Mouse (Mus musculus) kidney, embryonic 15.5 days (tissue): ENCODE results near the gene Tanc2. TPM values are rescaled to one million over a fixed set of nuclear protein-coding genes. Genes with fewer than 3 reads are reported as not detected.

ENCODE experiments used
- ATAC-seq: fragments of 200-750 bp; cut with Nextera tagmentation; replicated peaks from 2 replicates; pipeline ENCODE4 v1.8.0; 2017; ENCODE audit warnings: moderate TSS enrichment; ENCODE audit not compliant: low FRiP score
- H3K27ac ChIP-seq: fragments of 300-500 bp; sonication (generic); 2 replicates; pipeline ENCODE4 v1.5.1; 2015; ENCODE audit warnings: mild to moderate bottlenecking, inconsistent platforms
- H3K27me3 ChIP-seq: fragments of 300-500 bp; sonication (generic); 2 replicates; pipeline ENCODE4 v1.6.1; 2015; ENCODE audit warnings: inconsistent platforms
- H3K36me3 ChIP-seq: fragments of 300-500 bp; sonication (generic); 2 replicates; pipeline ENCODE4 v1.6.1; 2015; ENCODE audit warnings: inconsistent platforms
- H3K4me1 ChIP-seq: fragments of 300-500 bp; sonication (generic); 2 replicates; pipeline ENCODE4 v1.6.1; 2015; ENCODE audit warnings: inconsistent platforms
- H3K4me2 ChIP-seq: fragments of 300-500 bp; sonication (generic); 2 replicates; pipeline ENCODE4 v1.6.1; 2015; ENCODE audit warnings: moderate library complexity, mild to moderate bottlenecking, inconsistent platforms
- H3K4me3 ChIP-seq: fragments of 300-500 bp; sonication (generic); replicated peaks from 2 replicates; pipeline ENCODE4 v1.5.1; 2015; ENCODE audit warnings: mild to moderate bottlenecking, inconsistent platforms
- H3K9ac ChIP-seq: fragments of 300-500 bp; sonication (generic); 2 replicates; pipeline ENCODE4 v1.6.1; 2015; ENCODE audit warnings: mild to moderate bottlenecking, inconsistent platforms
- H3K9me3 ChIP-seq: fragments of 300-500 bp; sonication (generic); replicated peaks from 2 replicates; pipeline ENCODE4 v1.6.1; 2016; ENCODE audit warnings: inconsistent platforms
- WGBS: fragments of 180-500 bp; shearing (Covaris S2); methylation state at CpG from one replicate; pipeline ENCODE4 v1.1.7; 2015; ENCODE audit warnings: mixed read lengths; 5-methylcytosine and 5-hydroxymethylcytosine counted together
- polyA plus RNA-seq: library from polyadenylated mRNA; unstranded; fragments of >200 nt; fragmentation: Nextera tagmentation; extraction: Ambion mirVana; gene quantifications from 2 replicates; pipeline ENCODE4 v1.2.1, GENCODE M21; 2015

Tanc2 gene
- polyA plus RNA-seq, 1 experiment from 2014 or later: 9.4 TPM

DNA sequence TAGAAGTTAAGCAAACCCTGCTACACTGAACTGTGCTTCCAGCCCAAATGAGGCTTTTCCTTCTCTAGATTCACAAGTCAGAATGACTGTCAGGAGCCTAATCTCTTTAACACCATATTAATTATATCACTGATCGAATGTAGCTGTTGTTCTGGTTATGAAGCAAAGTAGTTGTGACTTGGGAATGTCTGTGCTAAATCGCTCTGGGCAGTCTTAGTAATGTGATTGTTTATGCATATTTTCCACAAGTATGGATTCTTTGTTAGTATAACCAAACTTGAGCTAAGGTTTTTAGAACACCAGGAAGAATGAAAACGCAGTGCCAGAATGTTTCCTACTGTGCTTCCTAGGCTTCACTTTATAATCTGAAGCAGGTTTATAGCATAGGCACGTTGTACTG, 170.6 kb downstream of the Tanc2 start:
- Histone ChIP-seq H3K27ac (no peak overlapping the region), H3K4me1 (no peaks in the 10 kb centered on the region), H3K9me3 (no peaks in the 10 kb centered on the region), H3K4me2 (no peak overlapping the region), H3K27me3 (no peaks in the 10 kb centered on the region), H3K9ac (no peak overlapping the region), H3K36me3 (no peaks in the 10 kb centered on the region), H3K4me3 (no peak overlapping the region)
- WGBS: 77% methylated on average over 4 of the region's 4 CpGs
- no peak for ATAC-seq

DNA sequence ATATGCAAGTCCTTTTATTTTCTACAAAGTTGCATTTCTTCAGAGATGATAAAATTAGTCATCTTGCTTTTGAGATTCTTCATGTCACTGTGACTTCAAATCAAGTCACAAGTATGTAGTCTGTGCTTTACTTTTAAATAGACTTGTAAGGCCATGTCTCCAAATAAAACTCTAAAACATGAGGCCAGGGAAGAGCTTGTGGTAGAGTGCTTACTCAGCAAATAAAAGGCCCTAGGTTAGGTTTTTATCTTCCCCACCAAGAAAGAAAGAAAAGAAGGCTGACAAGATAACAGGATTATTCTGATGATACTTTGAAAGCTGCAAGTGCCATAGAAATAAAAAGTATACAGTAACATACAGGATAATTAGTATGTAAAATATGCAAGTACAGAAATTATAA, 188.0 kb downstream of the Tanc2 start:
- Histone ChIP-seq H3K9me3 (no peaks in the 10 kb centered on the region), H3K36me3 (peaks cover 10% of the 10 kb centered on the region), H3K4me3 (no peak overlapping the region), H3K4me2 (no peak overlapping the region), H3K27ac (no peak overlapping the region), H3K9ac (no peak overlapping the region), H3K27me3 (no peaks in the 10 kb centered on the region), H3K4me1 (no peaks in the 10 kb centered on the region)
- no peak for ATAC-seq

DNA sequence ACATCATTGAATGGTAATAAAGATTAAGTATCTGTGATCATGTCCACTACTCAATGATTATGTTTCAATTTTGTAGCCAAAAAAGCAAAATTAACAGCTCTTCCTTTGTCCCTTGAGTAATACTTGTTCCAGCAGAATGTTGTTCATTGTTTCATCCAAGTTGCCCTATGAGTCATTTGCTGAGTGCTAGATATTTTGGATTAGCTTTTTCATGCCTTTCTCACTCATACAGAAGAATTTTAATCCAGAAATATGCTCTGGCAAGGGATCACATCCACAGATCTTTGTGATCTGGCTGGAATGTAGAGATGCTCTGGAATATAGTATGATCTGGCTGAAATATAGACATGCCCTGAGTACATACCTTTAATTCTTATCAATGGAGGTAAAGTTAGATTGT, 202.7 kb downstream of the Tanc2 start:
- Histone ChIP-seq H3K4me1 (no peaks in the 10 kb centered on the region), H3K4me3 (no peak overlapping the region), H3K9ac (no peak overlapping the region), H3K4me2 (no peak overlapping the region), H3K9me3 (no peaks in the 10 kb centered on the region), H3K36me3 (no peaks in the 10 kb centered on the region), H3K27me3 (no peaks in the 10 kb centered on the region), H3K27ac (no peak overlapping the region)
- ATAC-seq: no peak

DNA sequence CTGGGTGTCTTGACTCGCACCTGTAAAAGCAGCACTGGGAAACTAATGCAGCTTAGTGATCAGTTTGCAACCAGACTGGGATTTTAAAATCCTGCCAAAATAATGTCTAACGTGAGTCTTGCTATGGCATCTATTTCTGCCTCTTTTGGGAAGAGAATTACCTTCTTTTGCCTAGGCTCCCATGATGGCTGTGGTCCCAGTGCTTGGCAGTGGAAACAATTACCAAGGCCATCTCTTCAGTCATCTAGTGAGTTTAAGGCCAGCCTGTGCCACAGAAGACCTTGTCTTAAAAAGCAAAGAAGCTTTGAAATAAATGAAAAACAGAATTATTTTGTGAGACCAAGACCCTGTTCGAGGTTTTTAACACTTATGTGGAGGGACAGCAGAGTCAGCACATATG, 213.9 kb downstream of the Tanc2 start:
- no peaks in the 10 kb centered on the region for H3K4me1 ChIP-seq
- H3K4me3 ChIP-seq: no peak overlapping the region
- no peak for ATAC-seq
- WGBS: 87% methylated on average over 3 of the region's 3 CpGs
- H3K9me3 ChIP-seq: no peaks in the 10 kb centered on the region
- no peak overlapping the region for H3K4me2 ChIP-seq
- H3K27ac ChIP-seq: no peak overlapping the region
- H3K9ac ChIP-seq: no peak overlapping the region
- no peaks in the 10 kb centered on the region for H3K27me3 ChIP-seq
- H3K36me3 ChIP-seq: no peaks in the 10 kb centered on the region

DNA sequence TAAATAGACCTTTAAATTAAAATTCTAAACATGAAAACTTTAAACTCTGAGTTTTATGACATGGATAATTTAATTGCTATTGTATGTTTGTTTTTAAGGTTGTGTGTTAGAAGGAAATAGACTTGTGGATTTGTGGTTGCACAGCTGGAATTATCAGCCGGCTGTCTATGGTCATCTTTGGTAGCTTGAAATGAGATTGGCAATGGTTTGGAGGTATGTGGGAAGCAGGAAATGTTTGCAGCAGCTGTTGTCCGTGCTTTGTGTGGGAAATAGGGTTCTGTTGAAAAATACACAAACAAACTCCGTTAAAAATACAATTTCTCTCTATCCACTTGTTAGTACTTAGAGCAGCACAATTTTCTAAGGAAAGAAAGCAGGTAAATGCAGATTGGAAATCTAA, 215.0 kb downstream of the Tanc2 start:
- H3K9me3 ChIP-seq: no peaks in the 10 kb centered on the region
- 62% methylated on average over 3 of the region's 3 CpGs for WGBS

DNA sequence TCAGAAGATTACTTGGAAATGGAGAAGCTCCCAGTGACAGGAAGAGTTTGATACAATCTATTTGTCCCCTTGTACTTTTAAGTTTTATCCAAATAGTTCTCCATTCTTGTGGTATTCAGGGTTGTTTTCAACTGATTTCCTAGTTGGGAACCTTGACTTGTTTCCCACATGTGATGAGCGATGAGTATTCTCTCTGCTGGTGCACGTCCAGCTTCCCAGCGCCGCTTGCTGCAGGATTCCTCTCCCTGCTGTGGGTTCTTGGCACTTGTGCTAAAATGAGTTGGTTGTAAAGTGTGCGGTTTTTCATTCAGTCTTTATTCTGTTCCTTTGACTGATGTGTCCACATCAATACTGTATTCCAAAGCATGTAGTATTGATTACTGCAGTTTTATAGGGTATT, 217.3 kb downstream of the Tanc2 start:
- no peaks in the 10 kb centered on the region for H3K27me3 ChIP-seq
- H3K4me1 ChIP-seq: no peaks in the 10 kb centered on the region
- H3K9me3 ChIP-seq: no peaks in the 10 kb centered on the region
- no peak for ATAC-seq
- 92% methylated on average over 5 of the region's 5 CpGs for WGBS
- H3K9ac ChIP-seq: no peak overlapping the region
- peaks cover 8% of the 10 kb centered on the region; the same call in 1 of the 2 replicates for H3K36me3 ChIP-seq
- no peak overlapping the region for H3K4me3 ChIP-seq
- no peak overlapping the region for H3K4me2 ChIP-seq
- no peak overlapping the region for H3K27ac ChIP-seq

More for the DNA sequence above, 215.0 kb downstream of the Tanc2 start:
- no peaks in the 10 kb centered on the region for H3K27me3 ChIP-seq
- H3K4me1 ChIP-seq: no peaks in the 10 kb centered on the region
- ATAC-seq: no peak
- H3K36me3 ChIP-seq: no peaks in the 10 kb centered on the region
- no peak overlapping the region for H3K9ac ChIP-seq
- no peak overlapping the region for H3K27ac ChIP-seq
- H3K4me3 ChIP-seq: no peak overlapping the region
- H3K4me2 ChIP-seq: no peak overlapping the region

DNA sequence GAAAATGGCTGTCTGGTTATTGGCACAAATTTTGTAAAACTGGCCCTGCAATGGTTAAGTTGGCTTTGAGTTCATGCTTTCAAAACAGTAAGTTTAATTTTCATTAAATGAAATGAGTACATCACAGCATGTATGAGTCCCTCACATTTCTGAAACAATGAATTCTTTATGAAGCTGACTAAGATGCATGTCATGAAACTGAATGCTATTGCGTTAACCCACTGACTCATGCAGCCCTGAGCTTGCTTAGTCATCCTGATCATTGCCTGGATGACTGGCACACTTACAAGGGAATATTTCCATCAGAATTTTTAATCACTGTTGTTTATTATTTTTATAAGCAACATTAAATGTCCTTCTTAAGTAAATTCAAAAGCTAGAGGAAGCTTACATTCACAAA, 233.5 kb downstream of the Tanc2 start:
- Histone ChIP-seq H3K36me3 (no peaks in the 10 kb centered on the region), H3K4me1 (no peaks in the 10 kb centered on the region), H3K27ac (no peak overlapping the region), H3K9me3 (no peaks in the 10 kb centered on the region), H3K27me3 (no peaks in the 10 kb centered on the region), H3K9ac (no peak overlapping the region), H3K4me3 (no peak overlapping the region), H3K4me2 (no peak overlapping the region)
- no peak for ATAC-seq
- WGBS: 74% methylated on average over 1 of the region's 1 CpGs

DNA sequence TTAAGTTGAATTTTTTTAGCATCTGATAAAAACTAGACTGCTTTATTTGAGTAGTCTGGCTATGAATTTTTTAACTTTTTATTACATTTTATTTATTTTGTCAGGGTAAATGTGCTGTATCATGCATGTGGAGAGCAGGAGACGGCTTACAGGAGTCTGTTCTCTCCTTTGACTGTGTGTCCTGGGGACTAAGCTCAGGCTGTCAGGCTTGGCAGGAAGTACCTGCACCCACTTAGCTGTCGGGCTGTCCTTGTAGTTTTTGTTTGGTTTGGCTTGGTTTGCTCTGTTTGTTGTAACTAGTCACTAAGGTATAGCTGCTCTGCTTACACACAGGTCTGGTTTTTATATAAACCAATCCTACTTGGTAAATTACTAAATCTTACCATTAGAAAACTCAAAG, 234.0 kb downstream of the Tanc2 start:
- no peak overlapping the region for H3K4me3 ChIP-seq
- no peaks in the 10 kb centered on the region for H3K36me3 ChIP-seq
- no peaks in the 10 kb centered on the region for H3K4me1 ChIP-seq
- no peak overlapping the region for H3K4me2 ChIP-seq
- no peak for ATAC-seq
- WGBS: 52% methylated on average over 2 of the region's 2 CpGs
- H3K27me3 ChIP-seq: no peaks in the 10 kb centered on the region
- no peaks in the 10 kb centered on the region for H3K9me3 ChIP-seq
- no peak overlapping the region for H3K27ac ChIP-seq
- H3K9ac ChIP-seq: no peak overlapping the region

DNA sequence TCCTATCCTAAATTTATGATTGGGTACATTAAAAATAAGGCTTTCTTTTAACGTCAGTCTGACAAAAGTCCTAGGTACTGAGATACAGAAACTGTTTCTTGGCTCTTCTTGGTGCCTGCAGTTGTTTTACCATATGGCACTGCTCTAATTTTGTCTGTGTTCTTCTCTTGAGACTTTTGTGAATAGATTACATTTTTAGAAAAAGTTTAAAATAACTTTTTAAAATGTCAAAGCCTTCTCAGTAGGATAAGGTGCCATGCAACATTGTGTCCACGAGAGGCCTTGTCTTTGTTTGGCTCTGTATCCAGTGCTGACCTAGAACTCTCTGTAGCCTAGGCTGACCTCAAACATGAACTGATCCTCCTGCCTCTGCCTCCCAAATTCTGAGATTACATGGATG, 238.4 kb downstream of the Tanc2 start:
- Histone ChIP-seq H3K36me3 (no peaks in the 10 kb centered on the region), H3K4me3 (no peak overlapping the region), H3K9me3 (no peaks in the 10 kb centered on the region), H3K27me3 (no peaks in the 10 kb centered on the region), H3K4me1 (no peaks in the 10 kb centered on the region), H3K9ac (no peak overlapping the region), H3K4me2 (no peak overlapping the region), H3K27ac (no peak overlapping the region)
- WGBS: 76% methylated on average over 2 of the region's 2 CpGs
- no peak for ATAC-seq

DNA sequence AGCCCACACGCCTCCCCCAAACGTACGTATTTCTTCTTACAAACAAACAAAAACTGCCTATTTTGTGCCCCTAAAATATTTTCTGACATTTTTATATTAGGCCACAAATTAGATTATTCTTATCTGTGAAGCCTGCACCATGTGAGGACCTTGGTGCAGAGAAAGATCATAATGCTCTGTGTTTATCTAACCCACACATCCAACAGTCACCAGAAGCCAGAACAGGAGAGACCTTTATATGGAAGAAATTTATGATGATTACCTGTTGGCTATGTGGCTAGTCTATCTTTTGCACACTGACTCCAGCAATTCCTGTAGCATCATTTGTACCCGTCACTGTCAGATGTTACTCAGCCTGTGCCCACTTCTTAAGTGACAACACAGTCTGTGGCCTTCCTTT, 245.4 kb downstream of the Tanc2 start:
- Histone ChIP-seq H3K4me1 (no peaks in the 10 kb centered on the region), H3K27ac (no peak overlapping the region), H3K9ac (no peak overlapping the region), H3K4me2 (no peak overlapping the region), H3K27me3 (no peaks in the 10 kb centered on the region), H3K4me3 (no peak overlapping the region), H3K9me3 (no peaks in the 10 kb centered on the region), H3K36me3 (0 out of 2 replicates have a peak, but pooled peaks cover 7% of the 10 kb centered on the region)
- ATAC-seq: no peak
- 88% methylated on average over 4 of the region's 4 CpGs for WGBS

DNA sequence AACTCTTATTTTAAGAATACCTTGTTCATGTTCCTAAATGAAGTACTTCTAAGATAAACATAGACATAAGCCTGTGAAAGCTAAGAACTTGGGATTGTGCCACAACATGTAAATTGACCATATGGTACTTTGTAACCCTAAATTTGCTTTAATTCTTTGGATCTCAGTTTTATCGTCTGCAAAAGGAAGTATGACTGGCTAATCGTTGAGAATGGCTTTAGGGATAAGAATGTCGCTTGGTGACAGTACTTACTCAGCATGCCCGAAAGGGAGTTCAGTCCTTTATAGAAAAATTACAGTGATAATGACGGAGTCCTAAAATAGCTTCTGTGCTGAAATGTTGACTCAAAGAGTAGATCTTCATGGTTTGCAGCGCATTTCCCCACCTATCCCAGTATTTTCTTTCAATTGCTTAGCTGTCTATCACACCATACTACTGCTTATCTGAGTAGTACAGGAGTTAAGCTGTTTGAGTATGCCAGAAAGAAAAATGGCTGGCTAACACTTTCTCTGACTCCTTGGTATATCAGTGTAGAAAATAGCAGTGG, 246.6 kb downstream of the Tanc2 start:
- Histone ChIP-seq H3K4me1 (no peaks in the 10 kb centered on the region), H3K9ac (no peak overlapping the region), H3K27ac (no peak overlapping the region), H3K4me2 (no peak overlapping the region), H3K36me3 (0 out of 2 replicates have a peak, but pooled peaks cover 7% of the 10 kb centered on the region), H3K4me3 (no peak overlapping the region), H3K9me3 (no peaks in the 10 kb centered on the region), H3K27me3 (no peaks in the 10 kb centered on the region)
- ATAC-seq: no peak
- WGBS: 89% methylated on average over 6 of the region's 6 CpGs

DNA sequence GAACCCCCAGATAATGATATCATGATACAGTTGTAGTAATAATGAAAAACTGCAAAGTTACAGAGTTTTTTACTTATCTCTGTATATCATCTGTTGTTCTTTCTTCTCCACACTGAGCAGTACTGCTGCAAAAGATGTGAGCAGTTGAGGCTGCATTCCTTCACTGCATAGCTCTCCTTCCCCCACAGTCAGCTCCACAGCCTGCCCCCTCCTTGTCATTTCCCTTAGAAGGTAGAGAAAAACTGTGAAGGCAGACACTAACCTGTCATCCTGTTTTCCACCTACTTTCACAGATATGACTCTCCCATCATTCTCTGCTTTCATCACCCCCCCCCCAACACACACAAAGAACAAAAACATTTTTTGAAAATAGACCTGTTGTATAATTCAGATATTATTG, 248.2 kb downstream of the Tanc2 start:
- H3K36me3 ChIP-seq: 0 out of 2 replicates have a peak, but pooled peaks cover 7% of the 10 kb centered on the region
- H3K27me3 ChIP-seq: no peaks in the 10 kb centered on the region
- H3K9ac ChIP-seq: no peak overlapping the region
- no peak overlapping the region for H3K4me2 ChIP-seq
- no peak overlapping the region for H3K27ac ChIP-seq
- no peak for ATAC-seq
- H3K9me3 ChIP-seq: no peaks in the 10 kb centered on the region
- no peaks in the 10 kb centered on the region for H3K4me1 ChIP-seq
- no peak overlapping the region for H3K4me3 ChIP-seq

DNA sequence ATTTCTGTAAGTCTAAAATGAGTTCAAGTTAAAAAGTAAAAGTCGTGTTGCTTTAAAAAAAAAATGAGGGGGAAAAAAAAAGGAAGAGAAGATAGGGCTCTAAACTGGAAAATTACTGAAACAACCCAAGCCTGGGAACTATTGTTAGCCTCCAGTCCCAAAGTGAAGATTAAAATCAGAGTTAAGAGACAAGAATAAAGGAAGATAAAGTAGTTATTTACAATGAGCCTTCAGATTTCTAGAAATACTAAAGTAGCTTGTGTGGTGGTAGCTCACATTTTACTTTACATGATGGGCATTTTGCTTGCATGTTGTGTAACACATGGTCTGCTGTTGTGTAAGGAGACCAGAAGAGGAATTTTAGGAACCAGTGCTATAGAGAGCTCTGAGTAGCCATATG, 256.1 kb downstream of the Tanc2 start:
- Histone ChIP-seq H3K27ac (no peak overlapping the region), H3K4me3 (no peak overlapping the region), H3K9me3 (no peaks in the 10 kb centered on the region), H3K4me1 (no peaks in the 10 kb centered on the region), H3K9ac (no peak overlapping the region), H3K4me2 (no peak overlapping the region), H3K36me3 (no peaks in the 10 kb centered on the region), H3K27me3 (no peaks in the 10 kb centered on the region)
- WGBS: 85% methylated on average over 1 of the region's 1 CpGs
- ATAC-seq: no peak
